Mouse (Mus musculus) 3T3-L1 (cell line): ENCODE measurements around the gene Dennd6b.

Experiments
- DNase-seq: peaks from one replicate; pipeline ENCODE4 v3.0.0-alpha.2; 2015; ENCODE audit warnings: low read depth, low spot score

The Dennd6b gene

GRCm38 (mm10) chr15:89136461-89137155 lies 59.7 kb downstream of the Dennd6b start:
- no peak for DNase-seq
